Mouse (Mus musculus) spleen, postnatal 4 days (tissue): ENCODE results near the gene Cd37.
"Not testable (repeated sequence)": the region's sequence is repeated elsewhere in the genome, so short reads cannot be mapped to it uniquely, and the experiment has no call there.

Experiments used
- DNase-seq, 2 experiments: peaks; one replicate each; pipeline ENCODE4 v3.0.0; 2022; ENCODE audit warnings: low spot score in 2 of 2

Gene Cd37

GRCm38 (mm10) chr7:45238723-45239496 is at the start of gene Cd37:
Gene Cd37, minus strand, starts transcription at chr7:45239115.
- DNase-seq = peak; percentile 70 to 84

GRCm38 (mm10) chr7:45286486-45286885 is 47.6 kb upstream of the Cd37 start:
- no peak for DNase-seq

DNA sequence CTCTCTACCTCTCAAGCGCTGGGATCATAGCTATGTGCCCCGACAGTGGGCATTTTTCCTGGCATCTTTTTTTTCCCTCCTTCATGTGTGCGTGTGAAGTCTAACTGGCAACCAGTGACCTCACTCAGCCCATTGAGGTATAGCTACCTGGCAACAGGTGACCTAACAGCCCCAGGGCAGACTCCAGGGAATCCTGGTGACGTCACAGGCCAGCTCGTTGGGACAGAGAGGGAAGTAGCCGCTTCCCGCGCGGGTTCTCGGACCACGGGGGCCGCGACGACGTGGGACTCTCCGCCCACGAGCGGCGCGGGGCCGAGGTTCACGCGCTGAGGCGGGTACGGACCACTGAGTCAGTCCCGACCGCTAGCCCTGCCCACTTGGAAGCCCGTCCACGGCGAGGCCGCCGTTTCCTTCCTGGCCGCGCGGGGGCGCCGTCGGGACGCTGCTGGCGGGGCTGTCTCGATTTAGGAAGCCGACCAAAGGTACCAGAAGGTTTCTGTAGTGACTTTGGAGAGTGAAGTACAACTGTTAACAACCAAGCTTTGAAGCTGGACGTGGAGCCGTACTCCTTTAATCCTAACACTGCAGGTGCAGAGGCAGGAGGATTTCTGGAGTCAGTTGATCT is 38.3 kb upstream of the Cd37 start, which contains the start of gene Slc6a21:
Gene Slc6a21, plus strand, starts transcription at position 378 of the 625 bp plus-strand sequence.
- DNase-seq = peak; percentile 76 to 93

GRCm38 (mm10) chr7:45273672-45274071 is 34.8 kb upstream of the Cd37 start:
- no peak for DNase-seq

DNA sequence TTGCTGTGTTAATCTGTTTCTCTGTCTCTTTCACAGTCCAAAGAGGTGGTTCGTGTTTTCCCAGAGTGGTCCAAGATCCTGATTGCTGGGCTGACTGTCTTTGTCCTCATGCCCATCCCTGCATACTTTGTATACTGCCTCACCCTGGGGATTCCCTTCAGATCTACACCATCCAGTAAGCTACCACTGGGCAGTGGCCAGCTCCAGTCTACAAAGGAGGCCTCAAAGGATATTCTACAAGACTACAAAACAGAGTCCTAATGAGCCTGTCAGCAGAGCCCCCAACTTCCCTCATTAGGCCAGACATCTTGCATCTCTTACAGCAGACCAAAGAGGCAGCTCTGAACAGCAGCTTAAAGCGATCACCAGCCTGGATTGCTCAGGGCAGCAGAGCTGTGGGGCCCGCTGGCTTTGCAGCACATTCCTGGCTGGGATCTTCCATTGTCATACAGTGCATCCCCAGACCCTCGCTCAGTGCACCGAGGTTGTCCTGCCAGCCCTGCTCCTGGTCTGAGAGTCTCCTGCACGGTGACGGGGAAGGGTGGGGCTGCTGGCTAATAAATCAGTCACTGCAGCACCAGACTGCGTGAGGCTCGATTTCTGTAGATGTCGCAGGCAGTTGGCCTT is 34.0 kb upstream of the Cd37 start:
- DNase-seq = no peak

DNA sequence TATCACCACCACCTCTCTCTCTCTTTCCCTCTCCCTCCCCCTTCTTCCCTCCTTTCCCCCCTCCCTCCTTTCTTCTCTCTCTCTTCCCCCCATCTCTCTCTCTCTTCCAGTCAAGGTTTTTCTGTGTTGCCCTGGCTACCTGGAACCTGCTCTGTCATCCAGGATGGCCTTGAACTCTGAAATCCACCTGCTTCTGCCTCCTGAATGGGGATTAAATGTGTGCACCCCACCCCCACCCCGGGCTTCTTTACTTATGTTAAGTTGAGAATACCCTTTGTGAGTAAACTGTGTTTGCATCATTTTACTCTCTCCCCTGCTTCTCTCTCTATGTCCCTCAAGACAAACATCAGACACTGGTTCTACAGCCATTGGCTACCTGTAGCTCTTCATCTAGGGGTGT is 26.6 kb upstream of the Cd37 start:
- no peak for DNase-seq

DNA sequence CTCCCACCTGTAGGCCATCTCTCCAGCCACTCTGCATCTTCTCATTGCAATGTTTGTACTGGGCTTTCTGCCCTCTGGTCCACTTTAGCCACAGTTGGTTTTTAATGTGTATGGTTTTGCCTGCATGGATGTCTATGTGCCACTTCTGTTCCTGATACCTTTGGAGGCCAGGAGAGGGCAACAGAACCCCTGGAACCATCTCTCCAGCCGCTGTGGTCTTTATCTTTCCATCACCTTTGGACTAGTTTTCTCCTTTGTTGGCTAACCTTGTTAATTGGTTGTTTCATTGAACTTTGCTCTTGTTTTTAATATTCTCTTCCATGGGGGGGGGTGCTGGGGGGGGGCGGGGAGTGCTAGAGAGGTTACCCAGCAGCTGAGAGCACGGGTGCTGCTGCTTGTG is 25.4 kb upstream of the Cd37 start:
- DNase-seq = no peak

DNA sequence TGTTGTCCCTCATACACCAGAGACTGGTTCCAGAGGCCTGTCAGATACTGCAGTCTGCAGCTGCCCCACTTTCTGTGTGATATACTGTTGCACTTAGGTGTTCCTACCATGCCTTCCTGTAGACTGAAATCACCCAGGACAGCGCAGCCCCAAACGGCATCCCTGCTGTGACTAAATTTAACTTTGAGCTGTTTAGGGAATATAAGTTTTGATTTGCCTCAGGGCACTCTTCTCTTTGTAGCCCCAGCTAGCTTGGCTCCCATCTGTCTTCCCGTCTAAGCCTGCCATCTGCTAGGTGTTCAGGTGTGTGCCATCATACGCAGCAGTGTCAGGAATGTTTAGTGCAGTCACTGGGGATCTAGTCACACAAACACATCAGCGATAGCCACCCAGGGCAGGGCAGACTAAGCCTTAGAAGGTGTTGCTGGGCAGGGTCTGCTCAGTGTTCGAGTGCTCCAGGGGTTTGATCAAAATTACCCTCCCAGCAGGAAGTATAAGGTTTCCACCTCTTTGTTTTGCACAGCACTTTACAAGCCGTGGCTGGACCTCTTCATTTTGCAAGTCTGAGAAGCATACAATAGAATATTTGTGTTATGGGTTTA is 24.2 kb upstream of the Cd37 start:
- no peak for DNase-seq

- no peak for DNase-seq
These were observed 23.4 kb upstream of the Cd37 start for GRCm38 (mm10) chr7:45262266-45262665.

GRCm38 (mm10) chr7:45259281-45259680 is 20.4 kb upstream of the Cd37 start:
- no peak for DNase-seq

GRCm38 (mm10) chr7:45257063-45257840 is 18.3 kb upstream of the Cd37 start:
- no peak for DNase-seq

DNA sequence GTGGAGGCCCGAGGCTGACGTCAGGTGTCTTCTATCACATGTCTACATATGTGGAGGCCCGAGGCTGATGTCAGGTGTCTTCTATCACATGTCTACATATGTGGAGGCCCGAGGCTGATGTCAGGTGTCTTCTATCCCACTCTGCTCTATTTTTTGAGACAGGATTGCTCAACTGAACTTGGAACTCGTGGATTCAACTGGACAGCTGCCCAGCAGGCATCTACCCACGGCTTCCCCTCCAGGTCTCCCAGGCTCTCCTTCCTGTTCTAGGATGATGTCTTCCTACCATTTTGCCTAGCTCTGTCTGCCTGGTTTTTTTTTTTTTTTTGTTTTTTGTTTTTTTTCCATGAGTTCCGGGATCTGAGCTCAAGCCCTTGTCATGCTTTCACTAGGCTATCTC is 16.9 kb upstream of the Cd37 start:
- not testable (repeated sequence) for DNase-seq

- DNase-seq = no peak
These were observed 14.9 kb upstream of the Cd37 start for GRCm38 (mm10) chr7:45253806-45254205.

DNA sequence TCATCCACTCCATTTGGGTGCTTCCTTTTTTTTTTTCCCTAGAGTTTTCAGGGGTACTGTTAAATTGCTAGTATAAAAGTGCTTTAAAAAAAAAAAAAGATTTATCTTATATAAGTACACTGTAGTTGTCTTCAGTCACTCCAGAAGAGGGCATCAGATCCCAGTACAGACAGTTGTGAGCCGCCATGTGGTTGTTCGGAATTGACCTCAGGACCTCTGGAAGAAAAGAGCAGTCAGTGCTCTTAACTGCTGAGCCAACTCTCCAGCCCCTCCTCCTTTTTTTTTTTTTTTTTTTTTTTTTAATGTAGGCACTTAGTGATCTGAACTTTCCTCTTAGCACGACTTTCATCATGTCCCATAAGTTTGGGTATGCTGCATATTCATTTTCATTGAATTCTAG is 8.8 kb upstream of the Cd37 start:
- DNase-seq = no peak

GRCm38 (mm10) chr7:45241389-45241749 is 2.5 kb upstream of the Cd37 start:
- DNase-seq = no peak

DNA sequence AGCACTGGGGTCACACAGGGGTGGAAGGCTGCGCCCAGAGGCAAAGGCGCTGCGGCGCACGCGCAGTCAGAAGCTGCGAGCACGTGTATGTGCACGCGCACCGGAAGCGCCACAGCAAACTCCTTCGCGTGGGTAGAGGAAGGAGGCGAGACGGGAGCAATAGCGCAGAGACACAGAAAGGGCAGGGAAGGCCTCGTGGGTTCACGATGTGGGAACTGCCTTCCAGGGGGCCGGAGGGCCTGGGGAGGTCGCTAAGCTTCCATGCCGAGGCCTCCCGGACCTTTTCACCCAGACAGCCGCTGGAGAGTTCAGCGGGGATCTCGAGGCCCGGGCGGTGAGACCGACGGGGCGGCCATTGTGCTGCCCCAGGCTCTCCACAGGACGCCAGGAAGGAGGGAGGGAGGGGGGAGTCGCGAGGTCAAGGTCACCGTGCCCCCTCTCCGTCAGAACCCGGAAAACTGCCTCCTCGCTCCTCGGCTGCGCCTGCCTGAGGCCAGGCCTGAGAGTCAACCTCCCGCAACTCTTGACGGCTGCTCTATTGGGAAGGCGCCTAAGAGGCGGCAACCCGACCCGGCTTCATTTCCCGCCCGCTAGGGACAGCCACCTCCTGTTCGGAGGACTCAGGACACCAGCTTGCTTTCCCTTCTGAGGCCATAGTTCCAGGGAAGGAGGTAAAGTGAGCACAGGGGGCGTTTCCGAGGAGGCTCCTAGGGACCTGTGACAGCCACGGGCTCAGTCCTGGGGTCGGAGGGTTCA is 1.9 kb upstream of the Cd37 start, which contains the start of gene Slc6a16:
Gene Slc6a16, plus strand, starts transcription at position 453 of the 756 bp plus-strand sequence.
- DNase-seq = no peak

GRCm38 (mm10) chr7:45240109-45240508 is 1.2 kb upstream of the Cd37 start:
- no peak for DNase-seq

DNA sequence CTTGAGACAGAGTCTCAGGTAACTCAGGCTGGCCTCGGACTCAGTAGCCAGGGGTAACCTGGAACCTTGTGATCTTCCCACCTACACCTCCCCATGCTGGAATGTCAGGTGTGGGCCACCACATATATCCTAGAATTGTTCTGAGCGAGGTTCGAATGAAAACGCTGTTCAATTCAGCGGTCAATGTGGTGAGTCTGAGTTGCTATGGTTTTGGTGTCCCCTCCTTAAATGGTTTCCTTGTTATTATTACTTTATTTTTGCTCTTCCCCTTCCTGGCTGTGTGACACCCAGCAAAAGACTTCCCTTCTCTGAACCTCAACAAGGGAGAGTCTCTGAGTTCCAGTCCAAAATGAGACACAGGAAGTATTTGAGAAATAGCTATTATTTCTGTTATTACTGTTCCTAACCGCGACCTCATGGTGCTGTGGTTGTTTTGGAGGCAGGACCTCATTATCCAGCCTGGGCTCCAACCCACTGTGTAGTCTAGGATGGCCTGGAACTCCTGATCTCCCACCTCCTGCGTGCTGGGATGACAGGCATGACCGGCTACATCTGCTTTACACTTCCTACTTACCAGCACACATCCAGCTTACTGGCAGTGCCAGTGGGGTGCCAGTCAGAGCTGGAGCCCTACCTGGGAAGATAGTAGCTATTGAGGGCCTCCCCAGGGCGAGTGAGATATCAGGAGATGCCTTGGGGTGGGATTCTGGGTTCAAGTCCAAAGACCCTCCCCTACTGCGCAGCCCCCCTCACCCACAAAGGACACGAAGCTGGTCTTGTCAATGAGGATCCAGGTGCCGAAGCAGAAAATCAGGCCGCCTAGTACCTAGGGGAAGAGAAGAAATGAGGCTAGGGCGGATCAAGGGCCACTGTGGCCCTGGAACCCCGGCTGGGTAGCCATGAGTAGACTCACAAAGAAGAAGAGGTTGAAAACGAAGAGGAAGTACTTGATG is 892 bp downstream of the Cd37 start:
- DNase-seq = no peak

DNA sequence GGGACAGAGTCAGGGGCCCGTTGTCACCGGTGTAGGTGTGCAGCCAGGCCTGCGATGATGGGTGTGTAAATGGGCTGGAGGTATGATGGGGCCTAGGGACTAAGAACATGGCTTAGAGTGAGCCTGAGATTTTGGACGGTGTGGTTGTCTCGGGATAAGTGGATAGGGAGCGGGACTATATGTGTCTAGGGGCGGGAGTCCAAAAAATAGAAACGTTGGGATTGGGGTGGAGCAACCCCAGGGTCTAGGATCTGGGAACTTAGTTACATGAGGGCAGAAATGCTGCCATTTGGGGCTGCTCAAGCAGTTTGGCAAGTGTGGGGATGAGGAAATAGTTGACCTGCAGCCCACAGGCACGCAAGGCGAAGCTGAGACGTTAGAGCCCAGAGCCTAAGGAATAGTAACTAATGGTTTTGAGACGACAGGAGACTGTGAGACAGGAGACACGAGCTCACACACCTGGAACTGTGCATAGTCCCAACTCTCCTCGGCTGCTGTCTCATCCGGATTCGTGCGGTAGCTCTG is 3.2 kb downstream of the Cd37 start:
- no peak for DNase-seq
